Mouse (Mus musculus): ENCODE results near the gene Fam131c. TPM values are rescaled to one million over a fixed set of nuclear protein-coding genes. Genes with fewer than 3 reads are reported as not detected.

The Fam131c gene
- total RNA-seq (2021), result 1 to 10 TPM; 2.1 to 3.3 TPM

DNA sequence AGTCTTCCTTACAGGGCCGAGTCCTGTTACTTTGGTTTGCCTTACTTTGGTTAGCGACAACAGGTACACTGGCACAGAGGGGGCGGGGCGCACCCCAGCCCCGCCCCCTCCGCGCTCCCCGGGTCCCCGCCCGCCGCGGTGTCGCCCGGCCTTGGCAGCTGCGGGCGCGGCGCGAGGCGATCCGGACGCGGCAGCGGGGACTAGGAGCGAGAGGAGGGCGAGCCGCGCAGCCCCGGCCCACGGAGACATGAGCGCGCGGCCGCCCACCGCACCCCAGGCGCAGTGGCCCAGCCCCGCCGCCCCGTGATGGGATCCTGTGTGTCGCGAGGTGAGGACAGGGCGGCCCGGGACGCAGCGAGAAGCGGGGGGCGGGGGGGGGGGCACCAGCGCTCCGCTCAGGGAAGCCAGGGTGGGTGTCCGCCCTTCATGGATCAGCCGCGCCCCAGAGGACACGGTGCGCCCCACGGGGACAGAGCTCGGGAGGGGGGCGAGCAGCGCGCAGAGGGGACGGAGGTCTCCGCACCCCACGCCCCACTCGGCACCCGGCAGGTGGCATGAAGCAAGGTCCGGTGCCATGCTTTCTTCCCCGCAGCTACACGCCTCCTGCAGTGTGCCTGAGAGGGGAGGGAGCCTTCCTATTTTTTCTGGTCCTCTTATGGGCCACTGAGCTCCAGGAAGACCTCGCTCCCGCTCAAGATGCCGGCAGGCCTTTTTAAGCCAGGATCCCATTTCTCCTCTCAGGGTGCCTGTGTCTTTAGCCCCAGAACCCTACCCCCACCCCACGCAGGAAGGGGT lies at the start of gene Fam131c:
TSS of gene Fam131c (plus strand) at position 224 of the 795 bp plus-strand sequence.
- no peak for DNase-seq

- no peak for DNase-seq
Measured at GRCm38 (mm10) chr4:141322526-141322925, 45.5 kb upstream of the Fam131c start.

GRCm38 (mm10) chr4:141324771-141325191 lies 43.2 kb upstream of the Fam131c start:
- DNase-seq, result no peak

DNA sequence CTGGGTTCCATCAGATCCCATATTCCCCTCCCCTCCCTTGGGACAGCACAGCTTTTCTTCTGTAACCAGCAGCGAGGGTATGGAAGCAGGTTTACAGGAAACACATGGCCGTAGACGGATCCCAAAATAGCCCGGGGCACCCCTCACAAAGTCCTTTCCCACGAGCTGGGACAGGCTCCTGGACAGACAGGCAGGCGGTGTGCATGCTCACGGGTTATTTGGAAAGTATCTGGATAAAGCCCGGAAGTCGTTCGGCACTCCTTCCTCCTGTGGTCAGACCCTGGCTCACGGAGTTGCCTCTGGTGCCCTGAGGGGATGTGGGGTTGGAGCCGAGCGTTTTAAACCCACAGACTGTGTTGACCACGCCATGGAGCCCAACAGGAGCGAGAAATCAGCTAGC lies 42.4 kb upstream of the Fam131c start:
- DNase-seq, result no peak

DNA sequence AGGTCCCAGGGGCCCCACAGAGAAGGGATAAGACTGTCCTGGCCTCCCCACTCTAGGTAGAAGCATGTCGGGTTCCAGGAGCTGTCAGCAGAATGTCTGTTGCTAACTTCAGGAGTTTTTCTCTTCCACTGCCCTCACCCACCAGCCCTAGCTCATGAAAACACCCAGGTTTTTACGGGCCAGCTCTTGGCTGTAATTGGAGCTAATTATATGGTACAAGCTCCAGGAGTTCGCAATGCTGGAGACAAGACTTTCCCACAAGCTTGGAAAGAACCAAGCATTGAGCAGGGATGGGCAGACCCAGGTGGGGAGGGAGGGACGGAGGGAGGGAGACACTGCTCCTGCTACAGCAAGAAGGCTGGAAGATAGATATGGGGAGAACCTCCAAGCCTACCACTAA lies 40.9 kb upstream of the Fam131c start:
- DNase-seq, result no peak

DNA sequence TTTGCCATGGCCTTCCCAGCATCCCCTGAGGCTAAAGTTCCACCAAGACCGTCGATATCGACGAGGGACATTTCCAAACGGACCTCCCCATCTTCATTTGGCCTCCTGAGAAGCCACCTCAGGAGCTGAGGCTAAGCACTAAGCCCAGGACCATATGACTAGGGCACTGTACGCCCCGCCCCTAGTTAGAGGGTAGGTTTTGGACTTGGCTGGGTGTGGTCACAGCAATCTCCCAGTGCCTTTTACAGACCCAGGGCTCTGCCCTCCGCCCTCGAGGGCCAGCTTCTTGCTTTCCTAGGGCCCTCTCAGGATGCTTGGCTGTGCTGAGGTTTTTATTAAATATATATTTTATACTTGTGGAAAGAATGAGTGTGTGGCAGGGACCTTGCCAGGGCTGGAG lies 39.3 kb upstream of the Fam131c start:
- DNase-seq, result no peak

- no peak for DNase-seq
Measured at GRCm38 (mm10) chr4:141329968-141330367, 38.1 kb upstream of the Fam131c start.

DNA sequence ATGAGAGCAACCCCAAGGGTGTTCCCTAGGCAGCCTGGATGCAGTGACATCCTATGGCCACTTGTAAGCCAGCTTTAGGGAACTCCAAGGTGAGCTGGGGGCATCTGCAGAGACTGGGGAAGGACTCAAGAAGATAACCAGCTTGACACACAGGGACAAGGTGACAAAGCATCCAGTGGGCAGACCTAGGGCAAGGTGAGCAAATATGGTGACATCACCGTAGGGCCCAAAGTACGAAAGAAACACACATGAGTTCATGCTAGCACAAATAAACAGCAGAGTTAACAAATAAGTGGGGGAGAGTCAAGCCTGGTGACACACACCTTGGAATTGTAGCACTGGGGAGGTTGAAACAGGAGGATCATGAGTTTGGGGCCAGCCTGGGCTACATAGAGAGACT lies 36.6 kb upstream of the Fam131c start:
- no peak for DNase-seq

DNA sequence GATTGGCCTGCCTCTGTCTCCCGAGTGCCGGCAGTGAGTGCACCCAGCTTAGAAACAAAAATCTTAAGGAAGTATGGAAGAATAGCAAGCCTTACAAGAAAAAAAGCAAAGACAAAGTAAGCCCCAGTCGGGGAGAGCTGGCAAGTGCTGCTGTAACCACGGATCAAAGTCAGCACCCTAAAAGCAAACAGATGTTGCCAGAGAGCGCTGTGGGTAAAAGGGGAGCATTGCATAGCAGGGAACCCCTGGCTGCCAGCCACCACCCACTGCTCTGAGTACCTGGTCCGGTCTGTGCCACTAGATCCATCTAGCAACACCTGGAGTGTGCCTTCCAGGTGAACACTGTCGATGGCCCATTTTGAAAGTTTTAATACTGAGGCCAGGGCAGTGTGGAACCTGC lies 35.8 kb upstream of the Fam131c start:
- no peak for DNase-seq

GRCm38 (mm10) chr4:141334695-141335094 lies 33.3 kb upstream of the Fam131c start:
- no peak for DNase-seq

DNA sequence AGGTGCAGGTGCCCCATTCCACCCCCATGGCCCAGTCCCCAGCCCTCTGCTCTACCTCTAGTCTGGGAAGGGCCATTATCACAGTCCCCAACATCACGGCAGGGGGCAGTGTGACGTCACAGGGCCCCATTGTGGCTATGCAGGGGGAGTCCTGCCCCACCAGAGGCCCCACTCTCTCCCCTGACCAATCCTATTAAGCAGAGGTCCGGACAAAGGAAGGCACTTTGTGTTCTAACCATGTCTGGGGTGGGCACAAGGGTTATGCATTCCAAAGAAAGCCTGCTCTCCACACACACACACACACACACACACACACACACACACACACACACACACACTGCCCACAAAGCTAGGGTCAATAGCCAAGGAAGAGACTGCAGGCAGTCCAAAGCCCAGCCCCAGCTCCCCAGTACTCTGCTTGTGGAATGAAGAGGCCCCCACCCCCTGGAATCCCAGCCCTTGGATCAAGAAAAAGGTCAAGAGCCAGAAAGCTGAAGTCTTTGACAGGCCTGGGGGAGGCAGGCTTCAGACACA lies 32.7 kb upstream of the Fam131c start:
- DNase-seq, result no peak

- DNase-seq, result no peak
Measured at GRCm38 (mm10) chr4:141336196-141336595, 31.8 kb upstream of the Fam131c start.

- no peak for DNase-seq
Measured at GRCm38 (mm10) chr4:141337986-141338385, 30.0 kb upstream of the Fam131c start.

- no peak for DNase-seq
Measured at GRCm38 (mm10) chr4:141338853-141339252, 29.2 kb upstream of the Fam131c start.

GRCm38 (mm10) chr4:141341477-141341876 lies 26.5 kb upstream of the Fam131c start:
- DNase-seq, result no peak

DNA sequence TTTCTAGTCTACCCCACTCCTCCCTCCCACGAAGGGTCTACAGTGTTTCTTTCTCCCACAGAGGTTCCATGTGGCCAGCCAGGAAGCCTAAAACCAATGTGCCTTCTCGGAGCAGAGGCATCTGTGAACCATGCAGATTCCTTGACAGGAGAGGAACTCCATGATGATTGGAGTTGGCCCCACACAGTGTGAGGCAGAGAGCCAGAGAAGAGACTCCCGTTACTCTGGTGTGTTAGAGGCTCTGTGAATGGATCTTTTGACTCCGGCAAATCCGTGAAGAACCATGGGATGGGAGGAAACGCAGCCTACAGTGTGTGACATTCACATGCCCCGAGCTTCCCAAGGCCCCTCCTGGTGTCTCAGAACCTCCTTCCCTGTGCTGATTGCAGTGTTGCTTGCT lies 24.5 kb upstream of the Fam131c start:
- DNase-seq, result no peak

GRCm38 (mm10) chr4:141345219-141345618 lies 22.8 kb upstream of the Fam131c start:
- no peak for DNase-seq

DNA sequence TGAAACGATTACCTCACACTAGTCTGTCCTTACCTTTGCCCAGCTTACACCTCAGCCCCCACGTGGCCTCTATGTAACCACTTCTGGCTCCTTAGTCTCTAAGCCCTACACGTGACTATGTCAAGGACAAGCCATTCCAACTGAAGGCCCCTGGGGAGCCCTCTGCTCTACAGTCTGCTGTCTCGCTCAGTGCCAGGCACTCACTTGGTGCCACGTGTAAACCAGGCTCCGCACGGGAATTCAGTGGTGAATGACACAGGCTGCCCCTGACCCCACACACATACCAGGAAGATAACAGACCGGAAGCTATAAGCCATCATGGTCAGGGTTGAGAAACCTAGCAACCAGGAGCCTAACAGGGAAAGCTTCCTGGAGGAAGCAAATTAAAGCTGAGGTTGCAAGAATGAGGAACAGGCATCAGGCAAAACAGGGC lies 20.6 kb upstream of the Fam131c start:
- DNase-seq, result no peak

- DNase-seq, result no peak
Measured at GRCm38 (mm10) chr4:141348616-141349015, 19.4 kb upstream of the Fam131c start.

DNA sequence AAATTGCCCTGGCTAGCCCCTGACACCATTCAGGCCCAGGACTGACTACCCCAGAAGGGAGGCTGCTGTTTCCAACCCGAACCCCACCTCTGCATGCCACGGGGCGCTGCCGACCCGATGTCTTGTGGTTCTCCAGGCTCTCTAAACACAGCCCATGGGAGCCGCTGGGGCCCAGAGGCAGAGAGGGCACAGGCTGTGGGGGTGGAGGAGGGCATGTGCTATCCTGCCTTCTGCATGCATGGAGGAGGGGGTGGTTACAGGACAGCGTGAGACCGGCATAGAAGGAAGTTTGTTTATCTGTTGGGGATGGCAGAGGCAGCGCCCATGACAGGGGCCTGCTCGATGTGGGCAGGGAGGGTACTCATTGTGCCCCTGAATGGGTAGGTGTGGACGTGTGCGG lies 18.0 kb upstream of the Fam131c start:
- DNase-seq, result no peak

- no peak for DNase-seq
Measured at GRCm38 (mm10) chr4:141351972-141352371, 16.0 kb upstream of the Fam131c start.

DNA sequence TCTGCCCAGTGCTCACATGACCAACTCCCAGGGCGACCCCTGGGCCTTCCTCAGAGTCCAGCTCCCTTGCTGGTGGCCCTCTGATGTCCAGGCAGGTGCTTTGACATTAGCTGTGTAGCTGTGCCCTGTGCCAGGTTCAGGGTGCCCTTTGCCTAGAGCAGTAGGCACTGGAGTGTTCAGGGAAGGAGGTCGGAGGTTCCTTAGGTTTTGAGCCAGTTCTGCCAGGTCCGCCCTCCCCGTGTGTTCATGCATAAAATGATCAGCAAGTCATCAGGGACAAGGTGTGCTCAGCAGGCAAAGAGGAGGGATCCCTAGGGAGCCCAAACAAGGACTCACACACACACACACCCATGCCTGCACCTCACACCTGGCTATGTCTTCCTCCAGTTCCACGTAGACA lies 15.0 kb upstream of the Fam131c start:
- no peak for DNase-seq

DNA sequence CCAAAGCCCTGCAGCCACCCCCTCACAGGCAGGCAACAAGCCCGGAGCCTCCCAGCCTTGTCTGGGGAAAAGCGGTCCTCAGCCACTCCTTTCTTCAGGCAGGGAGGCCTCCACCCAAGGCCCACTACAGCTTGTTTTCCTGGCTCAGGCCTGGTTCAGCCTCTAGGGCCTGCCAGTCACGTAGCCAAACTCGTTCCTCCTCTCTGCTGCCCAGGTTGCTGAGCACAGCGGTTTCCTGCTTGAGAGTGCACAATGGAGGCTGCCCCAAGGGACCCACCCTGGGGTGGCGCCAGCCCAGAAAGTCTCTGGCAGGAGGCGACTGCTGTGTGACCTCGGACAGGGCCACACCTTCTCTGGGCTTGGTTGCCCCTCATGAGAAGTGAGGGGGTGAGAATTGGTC lies 14.2 kb upstream of the Fam131c start:
- DNase-seq, result no peak

GRCm38 (mm10) chr4:141357811-141358210 lies 10.2 kb upstream of the Fam131c start:
- DNase-seq, result no peak
